Mouse (Mus musculus): ENCODE results near the gene Utp15. TPM values are rescaled to one million over a fixed set of nuclear protein-coding genes. Genes with fewer than 3 reads are reported as not detected.

The Utp15 gene
- 1 to 10 TPM; 7.7 to 8.3 TPM for total RNA-seq (2021)

DNA sequence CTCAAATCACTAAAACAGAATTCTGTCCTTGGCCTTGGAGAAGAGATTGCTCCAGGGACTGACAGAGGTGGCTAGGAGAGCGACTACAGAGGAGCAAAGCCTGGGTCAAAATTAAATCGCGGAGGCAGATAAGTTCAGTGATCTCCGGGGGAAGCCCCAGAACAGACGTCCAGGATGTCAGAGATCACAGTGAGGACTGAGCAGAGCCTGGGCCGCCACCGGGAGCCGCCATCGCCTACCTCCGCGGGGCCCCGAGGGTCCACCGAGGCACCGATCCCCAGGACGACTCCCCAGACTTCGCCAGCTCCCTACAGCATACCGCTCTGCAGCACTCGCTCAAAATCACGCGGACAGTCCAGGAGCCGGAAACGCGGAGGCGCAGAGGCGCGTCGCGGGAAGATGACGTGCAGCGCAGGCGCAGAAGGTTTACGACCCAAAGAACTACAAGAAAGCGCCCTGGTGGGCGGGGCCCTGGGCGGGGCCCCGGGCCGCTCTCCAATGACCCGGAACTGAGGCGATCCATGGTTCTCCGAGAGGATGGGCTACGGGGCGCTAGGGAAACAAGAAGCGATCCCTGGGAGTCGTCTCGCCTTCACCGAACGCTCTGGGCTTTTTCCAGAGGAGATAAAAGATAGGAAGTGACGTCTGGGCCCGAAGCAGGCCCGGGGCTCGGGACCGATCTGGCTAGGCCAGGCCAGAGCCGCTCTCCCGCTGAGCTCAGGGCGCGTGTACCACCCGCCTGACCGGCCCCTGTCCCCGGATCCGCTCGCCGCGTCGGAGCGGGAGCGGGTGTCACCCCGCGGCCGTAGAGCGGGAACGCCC, at the start of gene Utp15, which contains the start of gene Ankra2:
TSS of gene Utp15 (minus strand) at position 406 of the 822 bp plus-strand sequence.
TSS of gene Ankra2 (plus strand) at position 439 of the 822 bp plus-strand sequence.
- intact Hi-C loops (cut with DNase I), result no loop called here
- peak; percentile 98 to 99 for DNase-seq

GRCm38 (mm10) chr13:98311597-98311996, 48.8 kb upstream of the Utp15 start:
- intact Hi-C loops (cut with DNase I), result no loop called here
- no peak for DNase-seq

- DNase-seq, result no peak
- intact Hi-C loops (cut with DNase I), result no loop called here
Measured at GRCm38 (mm10) chr13:98308724-98309123, 45.9 kb upstream of the Utp15 start.

- intact Hi-C loops (cut with DNase I), result no loop called here
- DNase-seq, result no peak
Measured at GRCm38 (mm10) chr13:98308004-98308403, 45.2 kb upstream of the Utp15 start.

DNA sequence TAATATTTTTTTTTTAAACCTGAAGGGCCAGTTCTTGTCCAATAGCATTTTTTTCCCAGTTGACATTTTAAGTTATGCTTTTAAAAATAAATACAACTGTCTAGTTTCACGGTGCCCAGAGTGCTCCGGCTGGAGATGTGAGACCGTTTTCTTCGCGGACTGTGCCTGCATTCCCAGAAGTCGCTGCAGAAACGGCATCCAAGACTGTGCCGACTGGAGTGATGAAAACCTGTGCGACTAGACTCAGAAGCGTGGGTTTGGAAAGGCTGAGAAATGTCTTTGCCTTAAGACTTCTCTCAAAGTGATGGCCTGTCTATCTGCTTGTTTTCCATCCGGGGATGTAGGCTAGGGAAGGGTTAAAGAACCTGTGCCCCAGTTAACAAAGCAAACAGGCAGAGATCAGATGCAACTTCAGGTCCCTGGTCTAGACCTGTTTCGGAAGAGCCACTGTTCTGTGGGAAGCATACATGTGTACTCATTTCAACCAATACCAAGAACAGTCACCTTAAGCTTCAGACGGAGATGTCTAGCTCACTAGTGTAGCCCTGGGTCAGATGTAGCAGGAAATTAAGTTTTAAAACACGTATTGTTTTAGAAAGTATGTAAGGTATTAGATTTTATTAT, 44.1 kb upstream of the Utp15 start:
- no peak for DNase-seq
- intact Hi-C loops (cut with DNase I), result no loop called here

DNA sequence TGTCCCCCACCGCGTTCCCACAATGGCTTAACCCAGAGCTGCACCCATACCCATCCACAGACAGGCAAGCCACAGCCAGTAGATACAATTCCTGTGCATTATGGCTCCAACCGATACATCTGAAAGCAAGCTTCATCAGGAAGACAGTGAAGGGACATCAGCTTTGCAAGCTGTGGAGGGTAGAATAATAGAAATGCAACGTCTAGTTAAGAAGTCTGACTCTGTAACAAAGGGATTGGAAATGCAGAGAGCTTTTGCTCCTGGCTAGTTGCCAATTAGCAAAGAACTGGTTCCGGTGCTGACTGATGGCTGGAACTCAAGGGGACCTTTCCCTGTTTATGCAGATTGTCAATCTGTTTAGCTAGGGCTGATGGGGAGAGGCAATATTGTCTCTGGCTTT, 43.6 kb upstream of the Utp15 start:
- intact Hi-C loops (cut with DNase I), result no loop called here
- no peak for DNase-seq

- intact Hi-C loops (cut with DNase I), result no loop called here
- DNase-seq, result no peak
Measured at GRCm38 (mm10) chr13:98305257-98305656, 42.4 kb upstream of the Utp15 start.

DNA sequence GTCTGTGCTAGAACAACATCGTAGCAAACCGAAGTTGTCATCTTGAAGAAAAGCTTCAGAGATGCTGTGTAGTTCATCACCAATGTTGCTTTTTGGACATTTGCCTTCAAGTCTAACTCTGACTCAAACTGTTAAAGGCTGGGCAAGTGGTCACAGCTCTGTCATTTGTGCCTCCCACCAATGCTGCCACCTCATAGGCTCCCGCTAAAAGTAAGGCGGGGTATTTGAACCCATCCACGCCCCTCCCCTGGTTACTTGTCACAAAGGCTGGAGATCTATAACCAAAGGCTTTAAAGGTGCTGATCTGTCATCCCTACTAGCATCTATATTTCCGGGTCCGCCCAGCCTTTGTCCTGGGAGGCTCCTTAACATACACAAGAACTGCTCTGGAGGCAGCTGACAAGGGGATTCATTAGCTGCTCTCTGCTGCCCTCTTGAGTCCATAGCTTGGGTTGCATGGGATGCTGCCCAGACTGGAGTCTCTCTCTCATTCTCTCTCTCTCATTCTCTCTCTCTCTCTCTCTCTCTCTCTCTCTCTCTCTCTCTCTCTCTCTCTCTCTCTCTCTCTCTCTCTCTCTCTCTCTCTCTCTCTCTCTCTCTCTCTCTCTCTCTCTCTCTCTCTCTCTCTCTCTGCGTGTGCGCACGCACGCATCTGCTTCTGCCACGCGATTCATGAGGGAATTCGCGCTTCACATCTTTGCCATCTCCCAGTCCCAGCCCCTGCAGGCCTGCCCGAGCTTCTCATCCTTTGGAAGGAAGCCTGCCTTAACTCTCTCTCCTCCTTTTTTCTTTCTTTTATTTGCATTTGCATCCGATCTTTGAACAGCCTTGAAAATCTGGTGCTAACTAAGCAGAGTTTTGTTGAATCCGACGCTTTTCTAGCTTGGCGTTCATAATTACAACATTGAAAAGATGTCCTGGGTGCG, 36.3 kb upstream of the Utp15 start:
- intact Hi-C loops (cut with DNase I), result no loop called here
- peak; percentile 79 to 88 for DNase-seq

- DNase-seq, result no peak
- intact Hi-C loops (cut with DNase I), result no loop called here
Measured at GRCm38 (mm10) chr13:98297883-98298482, 35.1 kb upstream of the Utp15 start.

DNA sequence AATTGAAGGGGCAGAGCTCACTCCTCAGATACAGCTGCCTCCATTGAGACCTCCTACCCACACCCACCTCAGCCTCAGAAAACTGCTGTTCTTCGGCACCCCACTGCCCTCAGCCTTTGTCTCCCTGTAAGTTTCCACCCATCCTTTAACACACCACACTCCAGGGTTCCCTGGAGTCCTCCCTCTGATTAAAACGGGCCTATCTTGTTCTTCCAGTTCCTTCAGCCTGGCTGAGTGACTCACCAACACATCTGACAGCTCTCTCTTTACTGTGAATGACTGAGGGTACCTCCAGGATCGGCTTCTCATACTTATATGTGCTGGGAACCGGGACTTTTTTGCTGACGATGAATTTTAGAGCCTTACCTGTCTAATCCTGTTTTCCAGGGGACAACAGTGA, 33.2 kb upstream of the Utp15 start:
- DNase-seq, result no peak
- intact Hi-C loops (cut with DNase I), result no loop called here

DNA sequence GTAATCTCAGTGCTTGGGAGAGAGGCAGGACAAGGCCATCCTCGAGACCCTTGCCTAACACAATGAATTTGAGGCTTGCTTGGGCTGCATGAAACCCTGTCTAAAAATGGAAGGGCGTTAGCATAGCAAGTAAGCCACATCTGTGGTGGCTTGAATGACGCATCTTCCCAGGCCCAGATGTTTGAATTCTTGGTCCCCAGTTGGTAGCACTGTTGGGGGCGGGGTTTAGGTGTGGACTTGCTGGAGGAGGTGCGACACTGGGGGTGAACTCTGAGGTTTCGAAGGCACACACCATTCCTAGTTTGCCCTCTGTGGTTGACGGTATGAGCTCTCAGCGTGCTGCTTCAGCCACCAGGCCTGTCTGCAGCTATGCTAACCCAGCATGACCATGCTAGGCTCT, 28.9 kb upstream of the Utp15 start:
- intact Hi-C loops (cut with DNase I), result no loop called here
- DNase-seq, result no peak

GRCm38 (mm10) chr13:98290719-98291118, 27.9 kb upstream of the Utp15 start:
- no peak for DNase-seq
- intact Hi-C loops (cut with DNase I), result no loop called here

DNA sequence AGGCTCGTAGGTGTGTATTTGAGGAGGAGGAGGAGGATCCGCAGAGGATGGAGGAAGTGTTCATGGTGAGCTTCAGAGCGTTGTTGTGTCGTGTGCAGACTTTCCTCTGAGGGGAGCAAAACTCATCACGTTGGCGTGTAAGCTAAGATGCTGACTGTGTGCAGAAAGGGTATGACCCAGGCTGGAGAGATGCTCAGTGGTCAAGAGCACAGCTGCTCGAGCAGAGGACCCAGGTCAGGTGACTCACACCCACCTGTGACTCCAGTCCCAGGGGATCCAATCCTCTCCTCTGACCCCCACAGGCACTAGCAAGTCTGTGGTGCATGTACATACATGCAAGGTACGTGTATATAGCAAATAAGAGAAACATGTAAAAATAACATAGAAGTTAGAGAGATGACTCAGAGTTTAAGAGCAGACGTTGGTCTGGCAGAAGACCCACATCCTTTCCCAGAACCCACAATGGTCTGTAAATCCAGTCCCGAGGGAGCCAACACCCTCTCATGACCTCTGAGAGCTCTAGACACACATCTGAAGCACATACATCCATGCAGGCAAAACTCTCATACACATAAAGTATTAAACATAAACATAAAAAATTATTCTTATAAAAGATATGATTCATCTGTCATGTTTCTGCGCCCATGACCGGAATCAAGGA, 18.3 kb upstream of the Utp15 start:
- no peak for DNase-seq
- intact Hi-C loops (cut with DNase I), result no loop called here

GRCm38 (mm10) chr13:98279686-98280085, 16.8 kb upstream of the Utp15 start, which contains the start of gene Gm21976:
Gm21976 (plus strand) TSS chr13:98279887.
- intact Hi-C loops (cut with DNase I), result no loop called here
- DNase-seq, result no peak

GRCm38 (mm10) chr13:98277501-98277900, 14.7 kb upstream of the Utp15 start:
- intact Hi-C loops (cut with DNase I), result no loop called here
- DNase-seq, result no peak

DNA sequence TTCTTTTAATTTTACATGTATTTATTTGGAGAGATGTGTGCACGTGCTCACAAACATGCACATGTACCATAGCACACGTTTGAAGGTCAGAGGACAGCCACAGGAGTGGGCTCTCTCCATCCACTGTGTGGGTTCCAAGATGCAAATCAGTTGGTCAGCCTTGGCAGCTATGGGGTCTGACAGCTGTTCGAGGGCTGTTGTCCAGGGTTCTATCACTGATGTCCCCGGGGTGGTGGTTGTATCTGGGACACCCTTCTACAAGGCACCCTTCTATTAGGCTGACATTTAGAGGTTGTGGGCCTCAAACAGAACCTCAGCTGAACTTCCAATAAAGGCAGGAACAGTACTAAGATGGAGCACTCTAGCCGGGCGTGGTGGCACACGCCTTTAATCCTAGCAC, 13.4 kb upstream of the Utp15 start:
- intact Hi-C loops (cut with DNase I), result no loop called here
- no peak for DNase-seq

GRCm38 (mm10) chr13:98275646-98276045, 12.8 kb upstream of the Utp15 start:
- intact Hi-C loops (cut with DNase I), result no loop called here
- peak; percentile 33 to 55 for DNase-seq

DNA sequence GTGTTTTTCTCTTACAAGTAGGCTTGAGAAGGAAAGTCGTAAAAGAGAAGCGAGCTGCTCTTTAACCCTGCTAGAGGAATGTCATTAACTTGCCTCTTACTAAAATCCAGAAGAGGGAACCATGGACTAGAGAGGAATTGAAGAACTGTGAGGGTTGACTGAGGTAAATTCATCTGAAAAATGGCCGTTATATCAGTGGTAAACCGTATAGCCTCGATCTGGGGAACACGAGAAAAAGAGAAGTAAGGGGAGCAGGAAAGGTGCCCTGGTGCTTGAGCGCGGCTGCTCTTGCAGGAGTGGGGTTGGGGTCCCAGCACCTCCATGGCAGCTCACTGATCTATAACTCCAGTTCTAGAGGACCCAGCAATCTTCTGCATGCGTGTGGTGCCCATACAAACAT, 11.2 kb upstream of the Utp15 start:
- intact Hi-C loops (cut with DNase I), result no loop called here
- DNase-seq, result no peak

DNA sequence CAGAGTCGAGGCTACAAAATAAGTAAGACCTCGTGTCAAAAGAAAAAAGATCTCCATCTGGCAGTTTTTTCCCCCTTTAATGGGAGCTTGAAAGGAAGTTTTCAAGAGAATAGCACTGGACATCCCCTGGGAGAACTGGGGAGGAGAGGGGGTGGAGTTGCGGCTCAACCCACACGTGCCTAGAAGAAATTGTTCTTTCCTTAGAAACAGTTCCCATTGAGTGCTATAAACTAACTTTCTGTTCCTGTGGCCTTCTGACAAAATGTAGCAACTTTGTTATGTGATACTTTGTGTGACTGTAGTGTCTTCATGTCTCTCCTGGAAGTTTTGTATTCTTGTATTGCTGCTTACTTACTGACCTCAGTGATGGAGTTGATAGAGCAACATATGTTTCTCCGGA, 1.3 kb upstream of the Utp15 start:
- intact Hi-C loops (cut with DNase I), result no loop called here
- no peak for DNase-seq

DNA sequence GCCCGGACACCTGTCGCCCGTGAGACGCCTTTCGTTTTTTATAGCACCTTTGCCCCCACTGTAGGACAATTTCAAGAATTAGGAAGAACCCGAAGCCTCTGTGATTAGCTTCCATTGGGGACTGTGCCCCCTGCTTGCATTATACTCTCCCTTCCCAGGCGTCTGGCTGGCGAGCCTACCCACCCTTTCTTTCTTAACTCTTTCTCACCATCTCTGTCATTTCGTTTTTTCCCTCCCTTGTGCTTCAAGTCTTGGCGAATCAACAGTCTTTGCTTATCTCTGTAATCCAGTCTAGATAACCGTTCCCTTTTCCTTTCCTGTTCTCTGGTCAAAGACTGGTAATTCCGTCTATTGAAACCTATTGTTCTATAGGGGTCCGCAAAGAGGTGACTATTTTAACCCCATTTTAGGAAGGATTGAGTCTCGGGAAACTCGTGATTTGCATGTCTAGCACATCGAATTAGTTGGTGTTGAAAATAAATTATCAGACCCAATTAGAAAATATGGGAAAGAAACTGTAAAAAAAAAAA, 682 bp upstream of the Utp15 start:
- no peak for DNase-seq
- intact Hi-C loops (cut with DNase I), result no loop called here

Measured in heart, postnatal 10 days (tissue).